Mouse (Mus musculus) stomach, postnatal 0 days (tissue): ENCODE results near the gene Nras.

Experiments
- CTCF ChIP-seq: IDR thresholded peaks from 2 replicates; pipeline ENCODE4 v1.5.1; 2016; ENCODE audit warnings: antibody characterized with exemption, low read depth, mild to moderate bottlenecking, moderate library complexity
- EP300 ChIP-seq: optimal IDR thresholded peaks from 2 replicates; pipeline ENCODE3; 2016; ENCODE audit warnings: antibody characterized with exemption

GRCm38 (mm10) chr3:103100735-103101134 is 42.6 kb downstream of the Nras start:
- TF ChIP-seq CTCF (peak; percentile 57), EP300 (no peak)
